ENCODE assay signal across 12 mouse cellular contexts in genomic region chr11:60195108-60195507, GRCm38 (mm10). TPM values are rescaled to one million over a fixed set of nuclear protein-coding genes. Genes with fewer than 3 reads are reported as not detected.
DNase-seq lines count a peak whose midpoint lies in the region; ATAC-seq and TF ChIP-seq lines count a peak whose summit lies in the region.
"Had no signal": no experiment of that assay in that cellular context is flagged by ENCODE, and none has a peak within 500 bp of the region (broad histone marks: within the 10 kb centered on the region; RNA-seq: fewer than 3 reads in every experiment).

No protein-coding gene starts in this region.

- H3K9me3 ChIP-seq in liver, embryonic 11.5 days (ENCODE audit: control insufficient read depth, low read length): no peaks in the 10 kb centered on the region
- H3K9me3 ChIP-seq in E14TG2a.4 (ENCODE audit: low read length): no peaks in the 10 kb centered on the region
- H3K9me3 ChIP-seq: embryonic facial prominence, embryonic 15.5 days; lung, embryonic 15.5 days had no signal

- peaks cover 8% of the 10 kb centered on the region for H3K36me3 ChIP-seq in liver, adult 2 months (ENCODE audit: control insufficient read depth, insufficient read depth, low read length)
- peaks cover 47% of the 10 kb centered on the region for H3K36me3 ChIP-seq in liver, embryonic 11.5 days (ENCODE audit: control insufficient read depth, insufficient read depth, low read length)
- peaks cover 69% of the 10 kb centered on the region for H3K36me3 ChIP-seq in E14TG2a.4 (ENCODE audit: insufficient read depth, low read length)

- no peak for ATAC-seq in liver, embryonic 11.5 days (replicated peaks; ENCODE audit: low FRiP score)

- H3K27ac ChIP-seq in liver, adult 2 months (replicated peaks; ENCODE audit: insufficient read depth, low read depth, low read length): no peak overlapping the region
- no peak overlapping the region for H3K27ac ChIP-seq in liver, embryonic 11.5 days (ENCODE audit: low read depth, low read length)
- H3K27ac ChIP-seq: embryonic facial prominence, embryonic 15.5 days; hindbrain, embryonic 12.5 days; lung, embryonic 15.5 days had no signal

- no peak overlapping the region for H3K9ac ChIP-seq in liver, adult 2 months (ENCODE audit: low read depth, low read length)
- H3K9ac ChIP-seq in liver, embryonic 11.5 days (ENCODE audit: low read depth, low read length): no peak overlapping the region
- H3K9ac ChIP-seq: embryonic facial prominence, embryonic 15.5 days; hindbrain, embryonic 12.5 days; lung, embryonic 15.5 days had no signal

- no peak for TF ChIP-seq POLR2A in liver, adult 2 months (IDR thresholded peaks at IDR 0.05; ENCODE audit: extremely low read depth, insufficient read depth, low read length)

- H3K79me2 ChIP-seq in liver, adult 2 months (ENCODE audit: control insufficient read depth, insufficient read depth, low read length): no peaks in the 10 kb centered on the region

- DNase-seq in embryo, embryonic 10 days (ENCODE audit: low spot score): peak; percentile 58
- no peak for DNase-seq in embryo, embryonic 9.5 days (ENCODE audit: extremely low spot score)
- peak; percentile 31 for DNase-seq in liver, adult 2 months (ENCODE audit: extremely low read depth, low read depth, low spot score)
- no peak for DNase-seq in liver, embryonic 11.5 days (ENCODE audit: low spot score)
- DNase-seq in mesoderm, embryonic 11.5 days (ENCODE audit: low read depth, low spot score): peak; percentile 54
- no peak for DNase-seq in frontal cortex, postnatal 10 days (ENCODE audit: low spot score in 2 of 2)
- DNase-seq in adrenal gland, postnatal 4 days (ENCODE audit: low spot score in 2 of 2): no peak
- DNase-seq: gastrocnemius, postnatal 36 days had no signal

- H3K4me1 ChIP-seq in liver, adult 2 months (ENCODE audit: control insufficient read depth, insufficient read depth, low read length): no peaks in the 10 kb centered on the region
- peaks cover 4% of the 10 kb centered on the region; the same call in 1 of the 2 replicates for H3K4me1 ChIP-seq in liver, embryonic 11.5 days (replicated peaks; ENCODE audit: control insufficient read depth, insufficient read depth, low read length)
- H3K4me1 ChIP-seq in E14TG2a.4 (replicated peaks; ENCODE audit: low read depth, low read length): peaks cover 44% of the 10 kb centered on the region

- no peak overlapping the region for H3K4me2 ChIP-seq in liver, embryonic 11.5 days
- H3K4me2 ChIP-seq: embryonic facial prominence, embryonic 15.5 days; hindbrain, embryonic 12.5 days; lung, embryonic 15.5 days had no signal

- no peaks in the 10 kb centered on the region for H3K27me3 ChIP-seq in liver, adult 2 months (ENCODE audit: control insufficient read depth, insufficient read depth, low read length)
- no peaks in the 10 kb centered on the region for H3K27me3 ChIP-seq in liver, embryonic 11.5 days (replicated peaks; ENCODE audit: control insufficient read depth, insufficient read depth, low read length)
- no peaks in the 10 kb centered on the region for H3K27me3 ChIP-seq in E14TG2a.4 (ENCODE audit: insufficient read depth, low read length)
- H3K27me3 ChIP-seq: embryonic facial prominence, embryonic 15.5 days; hindbrain, embryonic 12.5 days; lung, embryonic 15.5 days had no signal

- no peak overlapping the region for H3K4me3 ChIP-seq in liver, adult 2 months (ENCODE audit: insufficient read depth, low read depth, low read length)
- no peak overlapping the region for H3K4me3 ChIP-seq in liver, embryonic 11.5 days (ENCODE audit: low read depth, low read length)
- H3K4me3 ChIP-seq in E14TG2a.4 (replicated peaks; ENCODE audit: low read length): no peak overlapping the region
- H3K4me3 ChIP-seq: embryonic facial prominence, embryonic 15.5 days; hindbrain, embryonic 12.5 days; lung, embryonic 15.5 days had no signal

- peak; percentile 53 for TF ChIP-seq CTCF in liver, adult 2 months (IDR thresholded peaks at IDR 0.05; ENCODE audit: low read depth, low read length)
- peak; percentile 74 for TF ChIP-seq CTCF in E14TG2a.4 (conservative IDR thresholded peaks at IDR 0.05; ENCODE audit: low read length)

RNA-seq across cellular contexts. Expression of gene Srebf1, which starts 27.3 kb away (rescaled TPM):
- 151 and 152 TPM in 2 replicates for total RNA-seq in liver, adult 2 months (2014; rRNA removed)
- polyA plus RNA-seq in liver, adult 2 months (2012; rRNA removed): 477 and 580 TPM in 2 replicates
- polyA plus RNA-seq in liver, embryonic 11.5 days (2014; fragmentation: Nextera tagmentation; extraction: Ambion mirVana): 78.2 and 78.7 TPM in 2 replicates
- 100 to 1,000 TPM; 135 to 160 TPM for total RNA-seq in adrenal gland, postnatal 4 days (2021)

Comparison
In these comparisons a context has a peak if more than half of its experiments do, and no peak if none do; other contexts are left out.
1. DNase-seq: peak in embryo, embryonic 10 days (single experiment), liver, adult 2 months (single experiment) and mesoderm, embryonic 11.5 days (single experiment); none in embryo, embryonic 9.5 days (single experiment), liver, embryonic 11.5 days (single experiment), frontal cortex, postnatal 10 days (0 of 2) and adrenal gland, postnatal 4 days (0 of 2).